Mouse (Mus musculus) testis, adult 2 months (tissue): ENCODE measurements around the gene CN725425.

Experiments
- CTCF ChIP-seq: fragments of 200-500 bp; IDR thresholded peaks from 2 replicates; pipeline ENCODE4 v1.5.1; 2012; ENCODE audit warnings: low read depth, mild to moderate bottlenecking, inconsistent platforms, low read length, moderate library complexity; ENCODE audit not compliant: control insufficient read depth, insufficient read depth, insufficient replicate concordance
- POLR2A ChIP-seq: fragments of 200-500 bp; IDR thresholded peaks from 2 replicates; pipeline ENCODE4 v1.6.1; 2012; ENCODE audit warnings: low read depth, mild to moderate bottlenecking, inconsistent platforms, low read length, moderate library complexity; ENCODE audit not compliant: control insufficient read depth

DNA sequence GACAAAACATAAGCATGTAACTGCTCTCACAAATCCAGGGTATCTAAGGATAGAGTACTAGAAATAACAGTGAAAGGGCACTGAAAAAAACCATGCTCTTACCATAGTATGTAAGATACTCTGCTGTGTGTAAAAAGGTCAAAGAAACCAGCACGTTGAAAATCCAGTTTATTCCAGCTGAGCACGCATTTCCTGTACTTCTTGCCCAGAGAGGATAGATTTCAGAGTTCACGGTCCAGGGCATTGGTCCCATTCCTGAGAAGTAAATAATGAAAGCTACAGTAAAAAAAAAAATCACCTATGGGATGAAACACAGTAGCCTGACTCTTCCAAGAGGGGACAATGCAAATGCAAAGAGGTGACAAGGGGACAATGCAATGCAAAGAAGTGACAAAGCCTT lies 76.7 kb downstream of the CN725425 start:
- TF ChIP-seq CTCF (no peak), POLR2A (no peak)
